Mouse (Mus musculus) lung, adult 2 months (tissue): ENCODE data around the gene Gm20388.

ENCODE experiments used
- CTCF ChIP-seq: fragments of 200-500 bp; IDR thresholded peaks from 2 replicates; pipeline ENCODE4 v1.5.1; 2011; ENCODE audit warnings: mild to moderate bottlenecking, low read length, control low read depth; ENCODE audit not compliant: insufficient read depth
- POLR2A ChIP-seq: fragments of 200-500 bp; IDR thresholded peaks from 2 replicates; pipeline ENCODE4 v1.6.1; 2011; ENCODE audit warnings: low read depth, mild to moderate bottlenecking, control low read depth, low read length, borderline replicate concordance; ENCODE audit errors: extremely low read depth

DNA sequence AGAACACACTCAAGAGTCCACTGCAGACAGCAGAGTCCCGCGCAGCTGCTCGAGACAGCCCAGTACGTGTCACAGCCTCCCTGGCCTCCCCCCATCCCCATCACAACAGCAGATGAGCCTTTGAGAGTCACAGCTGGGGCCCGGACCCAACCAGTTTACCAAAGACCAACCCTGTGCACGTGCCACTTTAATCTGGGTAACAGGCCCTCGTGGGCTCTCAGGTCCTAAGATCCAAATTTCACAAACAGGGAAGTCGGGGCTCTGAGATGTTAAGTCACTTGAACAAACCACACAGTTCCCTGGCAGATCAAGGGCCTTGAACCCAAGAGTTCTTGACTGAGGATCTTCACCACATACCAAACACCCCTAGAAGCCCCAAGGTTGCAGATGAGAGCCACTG is 2010.9 kb downstream of the Gm20388 start:
- no peak for TF ChIP-seq CTCF
- no peak for TF ChIP-seq POLR2A
